Mouse (Mus musculus) layer of hippocampus, postnatal 14 days (tissue): ENCODE results near the gene Actr3b. TPM values are rescaled to one million over a fixed set of nuclear protein-coding genes. Genes with fewer than 3 reads are reported as not detected.

Experiments used
- DNase-seq, 2 experiments: peaks; one replicate each; pipeline ENCODE4 v3.0.0; 2021 to 2022; ENCODE audit warnings: low spot score in 2 of 2, mixed read lengths in 1 of 2
- total RNA-seq, 2 experiments: library from RNA; stranded (reverse); gene quantifications; 2 replicates each; pipeline ENCODE4 v1.2.3; 2021

Actr3b gene
- total RNA-seq, 2 experiments from 2014 or later = 189 to 198 TPM

DNA sequence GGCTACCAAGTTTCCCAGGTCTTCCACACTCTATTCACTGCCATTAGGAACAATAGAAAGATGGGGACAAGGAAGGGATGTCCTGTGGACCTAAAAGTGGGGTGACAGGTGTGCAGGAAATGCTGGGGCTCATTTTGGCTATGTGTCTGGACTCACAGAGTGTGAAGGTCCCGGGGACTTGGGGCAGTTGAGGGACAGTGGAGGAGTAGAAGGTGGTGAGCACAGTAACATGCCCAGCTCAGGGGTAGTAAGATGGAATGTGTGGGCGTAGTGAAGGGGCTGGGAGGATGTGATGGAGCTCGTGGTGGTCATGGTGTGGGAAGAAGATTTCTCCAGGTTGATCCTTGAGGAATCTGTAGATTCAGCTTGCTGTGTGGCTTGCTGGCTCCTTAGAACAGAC, 118.2 kb downstream of the Actr3b start:
- no peak for DNase-seq

DNA sequence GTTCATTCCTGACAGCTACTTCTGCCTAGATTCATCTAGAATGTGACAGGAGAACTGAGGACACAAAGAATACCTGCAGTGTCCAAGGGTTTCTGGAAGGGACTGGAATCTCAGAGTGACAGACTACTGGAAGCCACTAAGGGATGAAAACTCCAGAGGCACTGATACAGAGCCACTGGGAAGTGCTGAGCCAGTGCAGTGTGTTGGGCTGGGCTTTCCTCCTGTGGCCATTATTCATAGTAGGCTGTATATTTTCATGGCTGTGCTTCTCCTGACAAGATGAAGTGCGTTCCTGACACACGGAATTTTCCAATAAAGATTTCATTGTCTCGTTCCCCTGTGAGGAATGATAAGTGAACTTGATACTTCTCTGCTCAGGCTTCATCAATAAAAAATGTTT, 126.9 kb downstream of the Actr3b start:
- DNase-seq = no peak

DNA sequence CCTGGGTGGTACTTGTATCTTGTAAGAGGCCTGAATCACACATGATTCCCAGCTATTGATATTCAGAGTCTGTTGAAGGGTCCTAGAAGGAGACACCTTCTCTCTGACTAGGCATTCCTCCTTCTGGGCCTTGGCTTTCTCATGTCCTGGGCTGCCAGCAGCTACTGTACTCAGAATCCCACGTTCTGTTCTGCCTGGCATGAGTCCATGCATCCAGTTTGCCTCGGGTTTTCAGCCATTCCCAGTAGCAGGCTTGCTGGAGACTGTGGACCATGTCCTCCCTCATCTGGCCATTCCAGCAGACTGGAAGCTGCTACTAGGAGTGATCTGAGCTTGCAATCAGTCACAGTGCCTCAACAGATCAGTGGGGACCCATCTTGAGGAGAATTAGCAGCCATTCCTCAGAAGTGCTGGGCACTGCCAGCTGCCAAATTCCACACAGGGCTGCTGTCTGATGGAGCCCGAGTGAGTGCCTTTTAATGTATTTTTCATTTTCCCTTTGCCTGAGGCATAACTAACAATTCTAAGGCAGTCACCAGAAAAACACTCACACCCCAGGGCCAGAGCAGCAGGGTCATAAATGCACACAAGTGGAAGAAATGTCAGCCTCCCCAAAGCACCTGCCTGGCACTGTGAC, 130.1 kb downstream of the Actr3b start:
- DNase-seq = peak in 1 of 2 experiments; percentile 33

DNA sequence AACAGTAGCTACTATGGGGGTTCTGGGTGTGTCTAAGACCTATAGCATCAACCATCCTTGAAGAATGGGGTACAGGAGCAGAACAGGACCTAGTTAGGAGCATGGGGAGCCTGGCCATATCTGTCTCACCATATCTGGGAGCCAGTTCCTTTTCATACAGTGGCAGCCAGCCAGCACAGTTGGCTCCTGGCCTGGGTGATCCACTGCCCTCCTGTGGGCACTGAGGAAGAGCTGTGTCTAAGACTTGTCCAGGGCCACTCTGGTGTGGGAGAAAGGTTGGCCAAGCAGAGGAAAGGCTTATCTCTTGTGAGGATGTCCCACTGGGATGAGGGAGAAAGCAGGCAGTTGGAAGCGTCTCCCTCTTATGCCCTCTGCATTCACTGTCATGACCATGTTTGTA, 131.5 kb downstream of the Actr3b start:
- peak; percentile 22 to 37 for DNase-seq

Other genes starting within 250 kb of the Actr3b start
- not detected for gene Cct8l1, start 243.9 kb upstream of the Actr3b start, total RNA-seq
- 1 to 10 TPM; 4.5 to 6.1 TPM for gene Xrcc2, start 54.2 kb upstream of the Actr3b start, total RNA-seq
- not detected for gene Gm21663, start 182.4 kb downstream of the Actr3b start, total RNA-seq
- gene Gm21671, start 194.4 kb downstream of the Actr3b start, total RNA-seq = not detected
- not detected for gene Gm21680, start 212.7 kb downstream of the Actr3b start, total RNA-seq
- gene Gm21698, start 228.7 kb downstream of the Actr3b start, total RNA-seq = not detected
- under 1 TPM in 1 of 2 experiments, not detected in 1; 0.58 TPM for gene Gm1979, start 244.8 kb downstream of the Actr3b start, total RNA-seq